8 mouse cellular contexts compared by ENCODE assay signal in the genomic region with DNA sequence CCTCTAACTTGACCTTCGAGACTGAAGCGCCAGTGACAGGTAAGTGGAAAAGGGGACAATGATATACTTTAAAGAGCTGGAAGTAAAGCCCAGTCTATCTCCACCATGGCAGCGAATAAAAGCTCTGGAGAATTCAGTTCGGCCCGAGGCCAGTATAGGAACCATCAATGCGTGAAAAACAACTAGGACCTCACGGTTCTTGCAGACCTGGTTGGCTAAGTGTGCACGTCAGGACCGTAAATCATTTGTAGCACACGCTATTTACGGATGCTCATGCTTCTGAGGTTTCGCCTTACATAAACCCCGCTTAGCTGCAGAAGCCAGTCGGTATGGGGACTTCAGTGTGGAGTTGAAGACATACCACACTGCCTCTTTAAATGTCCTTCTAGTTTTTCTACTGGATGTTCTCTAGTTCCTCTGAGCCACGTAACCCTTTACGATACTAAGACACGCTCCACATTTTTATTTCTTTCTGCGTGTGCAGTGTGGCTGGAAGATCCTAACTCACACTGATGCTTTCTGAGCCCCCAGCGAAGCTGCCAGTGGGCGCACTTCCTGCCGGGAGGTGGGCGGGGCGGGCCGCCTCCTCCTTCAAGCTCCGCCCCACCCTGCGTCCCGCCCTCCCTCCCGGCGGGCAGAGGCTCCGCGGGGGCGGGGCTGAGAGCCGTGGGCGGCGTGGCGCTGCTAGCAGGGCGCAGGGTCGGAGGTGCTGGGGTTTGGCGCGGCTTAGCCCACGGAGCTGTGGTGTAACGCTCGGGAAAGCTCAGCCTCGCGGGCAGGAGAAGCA. TPM values are rescaled to one million over a fixed set of nuclear protein-coding genes. Genes with fewer than 3 reads are reported as not detected.
DNase-seq lines count a peak whose midpoint lies in the region; ATAC-seq and TF ChIP-seq lines count a peak whose summit lies in the region.

A gene (plus strand): TSS at position 660 of the 787 bp plus-strand sequence.

- peak; percentile 94 for ATAC-seq in forebrain, embryonic 16.5 days
- peak; percentile 95 for ATAC-seq in lung, embryonic 15.5 days (ENCODE audit: borderline replicate concordance, extremely low read depth, low FRiP score, low TSS enrichment)

- 2% methylated on average over 40 of the region's 45 CpGs for WGBS in forebrain, embryonic 16.5 days
- WGBS in lung, embryonic 15.5 days, result 4% methylated on average over 34 of the region's 45 CpGs
- 2% methylated on average over 45 of the region's 45 CpGs for WGBS in olfactory bulb, adult 2 months
- WGBS in thymus, adult 2 months, result 7% methylated on average over 45 of the region's 45 CpGs

- TF ChIP-seq EP300 in MEL (IDR thresholded peaks at IDR 0.05; ENCODE audit: low read depth in 1 of 2, low read length in 2 of 2), result no peak

- H3K4me3 ChIP-seq in MEL (ENCODE audit: control insufficient read depth in 1 of 2, insufficient read depth in 1 of 2, low read depth in 2 of 2, low read length in 2 of 2), result peak within 1 kb of the TSS; percentile 84 to 96
- H3K4me3 ChIP-seq in forebrain, embryonic 16.5 days (replicated peaks; ENCODE audit: low read length), result peak within 1 kb of the TSS; percentile 92
- H3K4me3 ChIP-seq in layer of hippocampus, adult 2 months, result peak within 1 kb of the TSS; percentile 98
- H3K4me3 ChIP-seq in lung, embryonic 15.5 days, result peak within 1 kb of the TSS; percentile 78
- H3K4me3 ChIP-seq in olfactory bulb, adult 2 months (ENCODE audit: insufficient read depth, low read depth, low read length), result peak within 1 kb of the TSS; percentile 98
- H3K4me3 ChIP-seq in thymus, adult 2 months (ENCODE audit: control insufficient read depth, insufficient read depth, low read length), result peak within 1 kb of the TSS; percentile 62

- H3K27me3 ChIP-seq in MEL (ENCODE audit: control insufficient read depth in 1 of 2, insufficient read depth in 2 of 2, low read length in 2 of 2), result no peaks in the 10 kb centered on the region
- no peaks in the 10 kb centered on the region for H3K27me3 ChIP-seq in forebrain, embryonic 16.5 days (replicated peaks; ENCODE audit: control insufficient read depth, insufficient read depth, low read length)
- H3K27me3 ChIP-seq in lung, embryonic 15.5 days, result no peaks in the 10 kb centered on the region
- H3K27me3 ChIP-seq in thymus, adult 2 months (ENCODE audit: control insufficient read depth, insufficient read depth, low read length), result no peaks in the 10 kb centered on the region

- peaks cover 0 to 19% of the 10 kb centered on the region in 2 experiments; a peak in 2 of 4 replicates for H3K36me3 ChIP-seq in MEL (ENCODE audit: control insufficient read depth in 1 of 2, insufficient read depth in 2 of 2, low read length in 2 of 2)
- no peaks in the 10 kb centered on the region for H3K36me3 ChIP-seq in forebrain, embryonic 16.5 days (ENCODE audit: control insufficient read depth, insufficient read depth)
- H3K36me3 ChIP-seq in lung, embryonic 15.5 days, result no peaks in the 10 kb centered on the region
- H3K36me3 ChIP-seq in thymus, adult 2 months (ENCODE audit: control insufficient read depth, insufficient read depth, low read length), result no peaks in the 10 kb centered on the region

- DNase-seq in MEL (ENCODE audit: low read depth, low spot score), result peak; percentile 93
- peak; percentile 90 to 95 for DNase-seq in cerebellum, adult 18-20 months
- peak; percentile 91 to 92 for DNase-seq in heart, postnatal 36 days
- DNase-seq in layer of hippocampus, adult 2 months (ENCODE audit: low spot score in 2 of 2), result peak; percentile 91 to 92
- peak; percentile 93 for DNase-seq in thymus, adult 2 months

- H3K4me2 ChIP-seq in forebrain, embryonic 16.5 days (ENCODE audit: low read length), result peak within 1 kb of the TSS; percentile 96
- peak within 1 kb of the TSS; percentile 94 for H3K4me2 ChIP-seq in lung, embryonic 15.5 days

- no peak for TF ChIP-seq RAD21 in MEL (IDR thresholded peaks at IDR 0.05; ENCODE audit: low read depth, low read length)

- peak within 1 kb of the TSS; percentile 82 for H3K9ac ChIP-seq in MEL (ENCODE audit: control insufficient read depth, low read depth, low read length, poor library complexity, severe bottlenecking)
- peak within 1 kb of the TSS; percentile 90 for H3K9ac ChIP-seq in forebrain, embryonic 16.5 days (replicated peaks; ENCODE audit: low read depth, low read length)
- peak within 1 kb of the TSS; percentile 79 for H3K9ac ChIP-seq in lung, embryonic 15.5 days

- peak within 1 kb of the TSS; percentile 66 for H3K27ac ChIP-seq in MEL (ENCODE audit: control insufficient read depth, low read depth, low read length)
- peak within 1 kb of the TSS; percentile 60 for H3K27ac ChIP-seq in forebrain, embryonic 16.5 days (ENCODE audit: low read length)
- H3K27ac ChIP-seq in layer of hippocampus, adult 2 months, result peak within 1 kb of the TSS; percentile 96
- peak within 1 kb of the TSS; percentile 62 for H3K27ac ChIP-seq in lung, embryonic 15.5 days
- H3K27ac ChIP-seq in olfactory bulb, adult 2 months (ENCODE audit: insufficient read depth, low read depth, low read length), result peak within 1 kb of the TSS; percentile 78
- H3K27ac ChIP-seq in thymus, adult 2 months (ENCODE audit: control insufficient read depth, insufficient read depth, low read length), result peak within 1 kb of the TSS; percentile 47

- peak; percentile 27 to 89; a peak in 2 of 4 replicates for TF ChIP-seq POLR2A in MEL (IDR thresholded peaks at IDR 0.05; ENCODE audit: control insufficient read depth in 1 of 2, insufficient read depth in 1 of 2, low read depth in 1 of 2, low read length in 2 of 2, poor library complexity in 1 of 2)
- TF ChIP-seq POLR2A in olfactory bulb, adult 2 months (IDR thresholded peaks at IDR 0.05; ENCODE audit: insufficient read depth, low read depth, low read length), result peak; percentile 72
- peak; percentile 72; the same call in 1 of the 2 replicates for TF ChIP-seq POLR2A in thymus, adult 2 months (IDR thresholded peaks at IDR 0.05; ENCODE audit: control insufficient read depth, extremely low read depth, insufficient read depth, low read length, poor library complexity)

- H3K4me1 ChIP-seq in MEL (ENCODE audit: control insufficient read depth in 1 of 2, insufficient read depth in 2 of 2, low read length in 2 of 2), result peaks cover 12 to 28% of the 10 kb centered on the region in 2 experiments
- peaks cover 12% of the 10 kb centered on the region for H3K4me1 ChIP-seq in forebrain, embryonic 16.5 days (replicated peaks; ENCODE audit: control insufficient read depth, insufficient read depth, low read length)
- peaks cover 9% of the 10 kb centered on the region; the same call in 1 of the 2 replicates for H3K4me1 ChIP-seq in lung, embryonic 15.5 days
- H3K4me1 ChIP-seq in olfactory bulb, adult 2 months (ENCODE audit: control insufficient read depth, insufficient read depth, low read length), result peaks cover 3% of the 10 kb centered on the region
- H3K4me1 ChIP-seq in thymus, adult 2 months (replicated peaks; ENCODE audit: control insufficient read depth, insufficient read depth, low read length), result peaks cover 30% of the 10 kb centered on the region

- no peaks in the 10 kb centered on the region; the same call in 1 of the 2 replicates for H3K79me2 ChIP-seq in MEL (ENCODE audit: control insufficient read depth, insufficient read depth, low read length, poor library complexity)

- intact Hi-C loops in heart, postnatal 36 days (cut with DNase I), result loop anchor here (5.0 kb wide), 1 partner anchor 42 kb away; no protein-coding TSS in a partner anchor

- no peak for TF ChIP-seq CTCF in MEL (IDR thresholded peaks at IDR 0.05 in 2 of 3, conservative IDR thresholded peaks at IDR 0.05 in 1 of 3; ENCODE audit: control insufficient read depth in 1 of 3, insufficient read depth in 1 of 3, low read depth in 2 of 3, low read length in 3 of 3, poor library complexity in 1 of 3, severe bottlenecking in 1 of 3)
- peak; percentile 19; the same call in 1 of the 2 replicates for TF ChIP-seq CTCF in layer of hippocampus, adult 2 months (conservative IDR thresholded peaks at IDR 0.05)
- no peak for TF ChIP-seq CTCF in olfactory bulb, adult 2 months (IDR thresholded peaks at IDR 0.05; ENCODE audit: insufficient read depth, low read depth, low read length)
- peak; percentile 63; the same call in 1 of the 2 replicates for TF ChIP-seq CTCF in thymus, adult 2 months (IDR thresholded peaks at IDR 0.05; ENCODE audit: borderline replicate concordance, control insufficient read depth, extremely low read depth, insufficient read depth, low read length, poor library complexity)

- no peaks in the 10 kb centered on the region for H3K9me3 ChIP-seq in MEL (replicated peaks; ENCODE audit: insufficient read depth, low read length)
- no peaks in the 10 kb centered on the region for H3K9me3 ChIP-seq in forebrain, embryonic 16.5 days (ENCODE audit: control insufficient read depth, low read length)
- H3K9me3 ChIP-seq in lung, embryonic 15.5 days, result no peaks in the 10 kb centered on the region

TF ChIP-seq in MEL, 35 proteins besides CTCF, POLR2A, EP300 and RAD21 (continues in another document):
- TF ChIP-seq USF1 (IDR thresholded peaks at IDR 0.05; ENCODE audit: low read depth, low read length) (no peak), MAZ (IDR thresholded peaks at IDR 0.05; ENCODE audit: low read depth, low read length) (peak; percentile 92; the same call in 1 of the 2 replicates), MAX (IDR thresholded peaks at IDR 0.05; ENCODE audit: low read length) (no peak), CHD1 (IDR thresholded peaks at IDR 0.05; ENCODE audit: low read depth, low read length) (no peak), TBP (IDR thresholded peaks at IDR 0.05; ENCODE audit: low read depth, low read length) (peak; percentile 18; the same call in 1 of the 2 replicates), ZKSCAN1 (IDR thresholded peaks at IDR 0.05; ENCODE audit: low read depth, low read length) (no peak), ZNF384 (IDR thresholded peaks at IDR 0.05; ENCODE audit: low read depth, low read length) (no peak), SMC3 (IDR thresholded peaks at IDR 0.05; ENCODE audit: low read depth, low read length) (no peak), MXI1 (IDR thresholded peaks at IDR 0.05; ENCODE audit: low read depth, low read length) (no peak; the same call in 1 of the 2 replicates), MYB (IDR thresholded peaks at IDR 0.05; ENCODE audit: low read depth, low read length) (no peak), E2F4 (IDR thresholded peaks at IDR 0.05; ENCODE audit: borderline replicate concordance, low read depth, low read length) (no peak), CHD2 (IDR thresholded peaks at IDR 0.05; ENCODE audit: low read length) (no peak)

RNA-seq across cellular contexts. Expression of the gene that starts here (rescaled TPM):
- total RNA-seq in MEL (2012; rRNA removed), result 4.1 and 4.2 TPM in 2 replicates
- polyA plus RNA-seq in MEL (2012; ENCODE audit: insufficient read depth in 1 of 2, insufficient read length in 2 of 2, low read depth in 1 of 2, low replicate concordance in 2 of 2, missing spikeins in 1 of 2), result 1 to 10 TPM in 1 of 2 experiments, not detected in 1; 8.6 TPM
- 8.5 and 8.9 TPM in 2 replicates for polyA plus RNA-seq in forebrain, embryonic 16.5 days (2015; fragmentation: Nextera tagmentation; extraction: Ambion mirVana)
- 1 to 10 TPM; 5.6 to 6.4 TPM for total RNA-seq in heart, postnatal 36 days (2021)
- total RNA-seq in layer of hippocampus, adult 2 months (2021), result 10 to 100 TPM; 40.3 to 44.6 TPM
- polyA plus RNA-seq in lung, embryonic 15.5 days (2015; fragmentation: Nextera tagmentation; extraction: Ambion mirVana), result 9.2 and 10.0 TPM in 2 replicates
- not detected in 2 replicates for polyA plus RNA-seq in olfactory bulb, adult 2 months (2012; ENCODE audit: insufficient read depth, insufficient read length, low replicate concordance, missing spikeins)
- polyA plus RNA-seq in thymus, adult 2 months (2012; rRNA removed), result 6.1 and 7.8 TPM in 2 replicates

Comparison
In these comparisons a context has a peak if more than half of its experiments do, and no peak if none do; other contexts are left out.
1. Peak in every context shown above with its lines: DNase-seq, ATAC-seq, H3K4me3 ChIP-seq and H3K27ac ChIP-seq.
2. CTCF ChIP-seq: peak in layer of hippocampus, adult 2 months (single experiment) and thymus, adult 2 months (single experiment); none in MEL (0 of 3) and olfactory bulb, adult 2 months (single experiment).